Mouse (Mus musculus) heart, postnatal 4 days (tissue): Measurements from ENCODE around the gene Aanat. TPM values are rescaled to one million over a fixed set of nuclear protein-coding genes. Genes with fewer than 3 reads are reported as not detected.
A peak's percentile ranks its signal among the peaks of the same experiment; 100 is the strongest.

ENCODE experiments used
- DNase-seq: peaks from one replicate; pipeline ENCODE4 v3.0.0; 2021
- total RNA-seq, 2 experiments: library from RNA; stranded (reverse); gene quantifications; 2 replicates each; pipeline ENCODE4 v1.2.3; 2021

Aanat gene
- not detected for total RNA-seq

DNA sequence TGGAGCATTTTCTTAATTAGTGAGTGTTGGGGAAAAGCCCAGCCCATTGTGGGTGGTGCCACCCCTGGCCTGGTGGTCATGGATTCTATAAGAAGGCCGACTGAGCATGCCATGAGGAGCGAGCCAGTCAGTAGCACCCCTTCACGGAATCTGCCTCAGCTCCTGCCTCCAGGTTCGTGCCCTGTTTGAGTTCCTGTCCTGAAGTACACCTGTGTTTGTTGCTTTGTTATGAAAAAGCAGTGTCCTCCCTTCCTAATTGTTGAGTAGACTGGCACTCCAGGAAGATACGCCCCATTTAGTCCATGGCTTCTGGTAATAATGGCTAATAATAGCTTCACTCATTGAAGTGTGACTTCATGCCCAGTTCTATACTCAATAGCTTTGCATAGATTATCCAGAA is at the start of gene Aanat:
Gene Aanat, plus strand, starts transcription at position 123 of the 400 bp plus-strand sequence.
- no peak for DNase-seq

DNA sequence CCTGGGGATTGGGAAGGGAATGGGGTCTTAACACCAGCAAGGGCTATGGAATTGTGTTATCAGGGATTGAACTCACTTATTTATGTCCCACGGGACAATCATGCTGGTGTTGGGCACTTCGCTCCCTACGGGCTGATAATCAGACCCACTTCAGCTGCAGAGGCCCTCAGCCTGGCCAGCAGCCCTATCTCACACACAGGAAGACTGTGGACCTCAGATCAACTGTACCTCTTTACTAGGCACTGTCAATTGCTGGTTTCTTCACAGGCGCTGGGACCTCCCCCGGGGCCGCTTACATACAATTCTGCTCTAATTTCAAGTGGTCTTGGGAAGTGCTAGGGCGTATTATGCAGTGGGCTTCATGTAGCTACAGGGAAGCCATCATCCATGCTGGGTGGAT is 49.5 kb upstream of the Aanat start:
- no peak for DNase-seq

DNA sequence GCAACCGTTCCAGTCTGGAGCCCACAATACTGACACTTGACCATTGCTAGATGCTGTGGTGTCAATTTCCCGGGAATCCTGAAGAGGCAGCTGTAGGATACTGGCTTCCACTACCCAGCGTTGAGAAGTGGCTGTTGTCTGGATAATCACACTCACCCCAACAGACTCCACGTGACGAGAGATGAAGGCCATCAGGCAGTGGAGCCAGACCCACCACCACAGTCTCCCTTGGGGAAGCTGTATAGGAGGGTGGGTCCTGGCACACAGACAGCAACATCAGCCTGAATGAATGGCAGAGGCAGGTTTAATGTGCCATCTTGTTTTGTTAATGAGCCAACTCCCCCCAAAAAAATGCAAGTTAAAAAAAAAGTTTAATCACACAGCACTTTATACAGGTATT is 48.8 kb upstream of the Aanat start:
- no peak for DNase-seq

DNA sequence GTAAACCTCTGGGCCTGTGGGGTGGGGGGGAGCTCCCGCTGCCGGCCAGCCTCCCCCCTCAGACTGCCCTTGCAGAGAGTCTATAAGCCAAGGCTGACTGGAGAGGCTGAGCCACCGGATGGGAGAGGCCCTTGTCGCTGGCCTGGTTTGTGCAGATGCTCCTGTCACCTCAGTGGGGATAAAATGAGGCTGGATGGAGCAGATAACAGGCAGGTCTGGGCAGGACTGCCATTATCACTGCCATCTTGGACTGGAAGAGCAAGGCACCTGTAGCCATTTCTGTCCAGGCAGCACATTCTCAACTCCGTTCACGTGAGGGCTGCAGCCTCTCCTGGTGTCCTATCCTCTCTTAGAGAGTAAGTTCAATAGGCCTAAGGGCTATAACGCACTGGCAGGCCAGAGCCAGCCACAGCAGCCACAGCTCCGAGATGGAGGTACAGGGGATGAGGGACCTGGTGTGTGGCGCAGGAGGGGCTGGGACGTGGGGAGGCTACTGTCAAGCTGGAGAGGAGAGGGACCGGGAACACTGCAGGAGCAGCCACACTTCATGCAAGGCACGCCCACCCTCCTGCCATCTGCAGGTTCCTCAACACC is 48.0 kb upstream of the Aanat start:
- no peak for DNase-seq

DNA sequence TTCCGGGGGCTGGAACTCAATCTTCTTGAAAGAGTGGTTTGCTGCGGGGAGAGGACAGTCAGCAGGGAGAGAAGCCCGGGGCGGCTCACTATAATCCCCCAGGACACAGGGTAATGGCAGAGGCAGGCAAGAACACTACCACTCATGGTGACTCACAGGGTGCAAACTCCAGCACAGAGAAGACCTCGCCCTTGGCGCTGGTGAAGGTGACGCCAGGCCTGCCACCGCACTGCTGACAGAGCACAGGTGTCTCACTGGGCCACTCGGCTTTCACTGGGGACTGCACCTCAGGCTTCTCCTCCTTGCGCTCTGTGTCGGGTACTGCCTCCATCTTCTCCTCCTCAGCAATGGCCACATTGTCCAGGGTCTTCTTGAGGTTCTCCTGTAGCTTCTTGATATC is 45.0 kb upstream of the Aanat start:
- DNase-seq, result no peak

DNA sequence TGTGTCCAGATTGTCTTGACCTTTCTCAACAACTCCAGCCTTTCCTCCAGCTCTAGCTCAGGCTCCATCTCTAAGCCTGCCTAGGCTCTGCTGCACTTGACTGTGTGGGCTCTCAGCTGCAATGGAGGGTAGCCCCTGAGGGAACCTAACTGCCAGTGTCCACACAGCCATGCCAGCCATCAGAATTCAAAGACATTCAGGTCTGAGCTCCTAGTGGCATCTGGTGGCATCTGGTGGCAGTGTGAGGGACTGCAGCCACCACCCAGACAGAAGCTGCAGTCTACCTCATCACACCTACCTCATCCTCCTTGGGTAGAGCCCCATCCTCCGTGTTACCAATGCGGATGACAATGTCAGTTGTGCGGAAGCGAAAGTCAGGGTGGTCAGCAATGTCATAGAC is 43.1 kb upstream of the Aanat start:
- DNase-seq, result peak; percentile 62

DNA sequence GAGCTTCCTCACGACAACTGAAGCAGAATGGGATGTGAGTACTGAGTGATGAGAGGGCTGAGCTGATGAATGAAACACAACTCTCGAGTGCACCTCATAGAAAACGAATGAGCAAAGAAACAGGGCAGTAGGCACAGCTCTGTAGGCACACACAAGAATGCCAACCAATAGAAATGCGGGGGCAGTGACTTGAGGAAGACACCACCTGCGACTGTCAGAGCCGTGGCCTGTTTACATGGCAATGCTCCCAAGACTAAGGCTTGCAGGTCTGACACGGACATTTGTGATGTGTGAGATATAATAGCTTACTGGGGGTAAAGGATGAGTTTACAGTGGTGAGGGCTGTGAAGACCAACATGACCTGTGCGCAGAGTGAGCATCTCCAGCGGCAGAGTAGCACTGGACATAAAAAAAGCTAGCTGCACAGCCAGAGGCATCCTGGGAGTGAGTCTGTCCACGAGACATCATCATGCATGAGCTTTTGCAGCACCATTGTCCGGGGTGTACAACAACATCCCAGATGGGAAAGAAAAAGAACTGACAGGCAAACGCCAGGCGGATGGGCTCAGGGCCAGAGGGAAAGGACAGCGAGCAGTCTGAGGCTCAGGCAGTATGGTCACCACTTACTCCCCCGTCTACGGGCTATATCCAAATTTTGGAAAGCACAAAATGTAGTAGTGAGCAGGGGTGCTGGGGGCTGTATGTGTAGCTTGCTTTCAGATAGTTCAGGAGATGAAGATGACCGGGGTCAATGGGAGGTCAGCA is 38.8 kb upstream of the Aanat start:
- DNase-seq, result no peak

DNA sequence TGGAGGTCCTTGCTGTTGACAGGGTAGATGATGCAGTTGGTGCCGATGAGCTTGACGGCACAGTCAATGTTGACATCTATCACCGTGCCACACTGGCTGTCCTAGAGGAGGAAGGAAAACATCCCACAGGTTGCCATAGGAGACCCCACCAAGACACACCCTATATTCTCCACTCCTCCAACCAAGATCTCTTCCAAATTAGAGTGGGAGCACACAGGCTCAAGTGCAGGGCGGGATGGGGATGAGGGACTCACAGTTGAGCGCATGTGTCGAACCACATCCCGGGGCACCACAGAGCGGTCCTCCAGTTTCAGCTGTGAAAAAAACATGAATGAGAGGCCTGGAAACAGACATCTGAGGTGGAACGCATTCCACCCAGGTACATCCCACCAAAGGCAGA is 37.5 kb upstream of the Aanat start:
- no peak for DNase-seq

DNA sequence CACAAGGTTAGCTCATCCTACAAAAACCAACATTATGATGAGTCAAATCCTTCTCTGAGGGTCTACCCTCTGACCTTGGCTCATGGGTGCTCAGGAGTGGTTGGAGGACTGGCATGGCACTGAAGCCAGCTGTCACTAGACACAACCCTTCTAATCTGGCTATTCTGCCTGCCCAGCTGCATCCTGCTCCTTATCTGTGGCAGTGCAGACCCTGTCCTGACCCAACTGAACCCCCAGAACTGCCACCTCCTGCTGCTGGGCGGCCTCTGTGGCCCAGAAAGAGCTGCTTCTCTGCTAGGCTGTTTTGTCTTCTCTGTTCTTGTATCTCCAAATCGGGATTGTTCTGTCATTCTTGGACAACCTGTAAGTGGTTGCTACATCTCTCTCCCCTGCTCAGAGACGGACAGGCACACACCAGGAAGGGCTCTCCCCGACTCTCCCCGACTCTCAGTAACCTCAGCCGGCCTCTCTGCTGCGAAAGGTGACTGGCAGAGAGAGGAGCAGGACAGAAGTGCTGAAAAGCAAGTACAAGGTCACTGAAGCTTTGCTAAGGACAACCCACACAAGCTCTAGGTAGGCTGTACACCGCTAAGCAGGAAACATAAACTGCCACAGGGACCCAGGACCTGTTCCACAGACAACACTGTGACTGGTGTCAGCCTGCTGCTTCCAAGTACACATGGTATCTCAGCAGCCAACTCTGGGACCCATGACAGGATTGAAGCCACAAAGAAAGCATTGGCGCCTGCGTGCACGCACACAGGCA is 36.8 kb upstream of the Aanat start:
- no peak for DNase-seq

DNA sequence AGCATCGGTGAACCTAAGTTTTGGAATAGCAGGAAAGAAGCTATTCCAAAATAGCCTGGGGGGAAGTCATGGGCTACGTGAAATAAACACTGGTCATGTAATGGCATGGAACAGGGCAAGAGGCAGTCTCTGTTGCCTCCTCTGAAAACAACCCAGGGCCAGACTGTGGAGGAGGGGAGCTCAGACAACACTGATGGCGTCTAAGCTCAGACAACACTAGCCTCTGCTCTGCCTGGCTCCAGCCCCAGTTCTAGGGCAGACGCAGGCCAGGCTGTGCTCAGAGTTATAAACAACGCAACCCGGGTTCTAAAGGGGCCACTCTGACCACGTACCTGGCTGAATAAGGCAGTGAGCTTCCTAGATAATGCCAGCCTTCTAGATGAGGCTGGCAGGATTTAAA is 35.5 kb upstream of the Aanat start:
- no peak for DNase-seq

DNA sequence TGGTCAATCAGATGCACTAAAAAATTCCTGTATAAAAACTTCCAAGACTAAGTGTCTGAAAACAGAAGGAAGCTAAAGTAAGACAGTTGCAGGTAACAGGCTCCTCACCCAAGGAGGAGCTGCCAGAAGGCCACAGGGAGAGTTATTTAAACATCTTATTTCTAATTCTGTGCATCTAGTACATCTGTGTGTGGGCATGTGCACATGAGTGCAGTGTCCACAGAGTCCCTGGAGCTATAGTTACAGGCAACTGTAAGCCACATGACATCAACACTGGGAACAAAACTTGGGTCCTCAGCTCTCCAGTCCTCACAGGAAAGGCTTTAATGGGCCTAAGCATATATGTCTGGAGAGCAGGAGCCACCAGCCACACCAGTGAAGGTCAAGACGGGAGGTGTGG is 34.0 kb upstream of the Aanat start:
- DNase-seq, result no peak

DNA sequence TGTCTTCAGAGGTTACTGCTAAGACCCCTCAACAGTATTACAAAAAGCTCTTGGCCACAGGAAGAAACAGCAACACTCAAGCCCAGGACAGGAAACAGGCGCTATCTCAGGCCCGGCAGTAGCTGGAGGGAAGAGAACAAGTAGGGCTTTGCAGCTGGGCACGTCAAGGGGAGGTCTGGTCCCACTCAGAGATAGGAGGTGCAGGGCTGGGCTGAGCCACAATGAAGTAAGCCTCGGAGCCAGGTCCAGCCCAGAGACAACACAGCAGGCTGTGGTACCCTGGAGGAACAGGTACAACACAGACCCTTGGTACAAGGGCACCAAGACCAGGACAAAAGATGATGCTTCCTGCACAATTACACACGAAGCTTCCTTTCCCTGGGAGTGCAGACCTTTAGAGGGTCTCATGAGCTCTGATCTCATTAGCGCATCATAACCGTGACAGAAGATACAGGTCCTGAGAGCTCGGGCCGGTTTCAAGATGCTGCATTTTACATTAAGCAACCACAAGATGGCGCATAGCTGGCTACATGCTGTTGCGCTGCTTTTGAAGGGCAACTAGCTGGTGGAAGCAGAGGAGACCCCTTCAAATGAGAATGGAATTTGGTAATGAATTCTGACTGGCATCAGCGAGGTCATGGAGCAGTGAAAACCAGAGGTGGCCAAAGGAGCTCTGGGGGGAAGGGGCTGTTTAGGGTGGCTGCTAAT is 31.9 kb upstream of the Aanat start:
- DNase-seq, result peak; percentile 51

DNA sequence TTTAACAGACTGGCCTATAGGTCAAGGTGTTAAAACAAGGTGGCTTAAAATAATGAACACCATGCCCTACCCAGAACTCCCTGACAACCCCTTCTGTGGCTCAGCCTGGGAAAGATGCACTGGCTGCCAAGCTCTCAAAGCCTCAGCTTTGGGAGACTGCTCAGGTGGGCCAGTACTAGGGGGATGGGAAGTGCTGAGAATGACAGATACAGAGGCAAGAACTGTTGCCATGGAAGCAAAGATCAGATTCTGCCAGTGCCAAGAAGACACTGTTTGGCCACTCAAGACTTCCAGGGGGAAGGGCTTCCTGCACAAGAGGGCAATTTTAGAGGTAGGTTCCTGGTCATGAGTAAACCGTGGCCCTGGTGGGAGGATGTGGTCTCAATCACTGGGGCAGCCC is 30.7 kb upstream of the Aanat start:
- no peak for DNase-seq

DNA sequence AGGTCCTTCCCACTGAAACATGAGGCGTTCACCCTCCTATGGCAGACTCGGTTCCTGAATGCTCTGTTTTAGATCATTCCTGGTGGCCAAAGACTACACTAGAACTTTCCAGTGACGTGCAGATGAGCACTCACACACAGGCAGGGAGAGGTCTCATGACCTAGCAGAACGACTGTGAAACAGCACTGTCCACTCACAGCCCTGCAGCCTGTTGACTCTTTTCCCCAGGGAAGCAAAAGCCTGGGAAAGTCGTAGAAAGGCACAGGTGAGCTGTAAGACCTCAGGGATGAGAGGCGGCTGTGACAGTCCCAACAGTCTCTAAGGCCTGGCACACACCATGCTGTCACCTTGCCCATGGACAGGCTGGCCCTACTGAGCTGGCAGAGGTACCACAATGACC is 29.9 kb upstream of the Aanat start:
- no peak for DNase-seq

DNA sequence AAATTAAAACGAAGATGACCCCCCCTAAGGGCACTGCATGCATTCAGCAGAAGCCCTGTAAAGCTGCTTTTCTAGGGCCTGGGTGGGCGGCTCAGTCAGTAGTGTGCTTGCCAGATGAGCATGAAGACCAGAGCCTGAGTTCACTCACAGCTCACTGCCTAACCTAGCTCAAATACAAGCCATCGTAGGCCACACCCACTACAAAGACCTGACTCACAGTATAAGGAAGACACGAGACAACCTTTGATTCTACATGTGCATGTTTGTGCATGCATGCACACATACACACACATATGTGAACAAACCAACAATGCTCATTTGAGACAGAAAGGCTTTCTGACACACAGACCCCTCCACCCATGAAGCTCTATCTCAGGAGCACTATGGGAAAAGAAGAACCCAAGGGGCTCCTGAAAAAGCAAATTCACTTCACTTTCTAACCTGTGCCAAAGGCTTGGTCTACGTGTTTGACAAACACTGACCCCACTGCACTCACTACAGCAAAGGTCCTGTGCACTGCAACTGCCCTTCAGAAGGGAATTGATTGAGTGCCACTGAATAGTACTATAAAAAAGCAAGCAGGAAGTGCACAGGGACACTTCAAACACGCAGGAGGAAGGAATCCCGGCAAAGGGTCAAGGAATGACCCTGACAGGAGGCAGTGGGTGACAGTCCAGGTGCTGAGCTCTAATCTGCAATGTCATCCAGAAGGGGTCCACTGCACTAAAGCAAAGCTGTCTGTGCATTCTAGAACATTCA is 20.8 kb upstream of the Aanat start:
- DNase-seq, result no peak

DNA sequence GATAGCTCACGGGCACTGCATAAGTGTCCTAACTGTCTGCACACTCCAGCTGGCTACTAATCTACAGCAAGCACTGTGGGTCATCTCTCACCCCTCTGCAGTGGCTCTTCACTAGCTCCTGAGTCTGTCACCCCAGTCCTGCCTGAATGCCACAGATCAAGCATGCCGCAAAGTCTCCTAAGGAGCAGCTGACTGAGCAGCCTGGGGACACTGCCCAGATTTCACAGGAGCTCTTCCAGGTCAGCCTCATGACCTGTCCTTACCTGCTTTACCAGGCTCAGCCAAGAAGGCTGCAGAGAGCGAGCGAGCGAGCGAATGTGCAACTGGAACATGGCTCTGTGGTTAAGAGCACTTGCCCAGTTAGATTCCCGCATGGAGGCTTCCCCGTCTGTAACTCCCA is 18.7 kb upstream of the Aanat start:
- no peak for DNase-seq

DNA sequence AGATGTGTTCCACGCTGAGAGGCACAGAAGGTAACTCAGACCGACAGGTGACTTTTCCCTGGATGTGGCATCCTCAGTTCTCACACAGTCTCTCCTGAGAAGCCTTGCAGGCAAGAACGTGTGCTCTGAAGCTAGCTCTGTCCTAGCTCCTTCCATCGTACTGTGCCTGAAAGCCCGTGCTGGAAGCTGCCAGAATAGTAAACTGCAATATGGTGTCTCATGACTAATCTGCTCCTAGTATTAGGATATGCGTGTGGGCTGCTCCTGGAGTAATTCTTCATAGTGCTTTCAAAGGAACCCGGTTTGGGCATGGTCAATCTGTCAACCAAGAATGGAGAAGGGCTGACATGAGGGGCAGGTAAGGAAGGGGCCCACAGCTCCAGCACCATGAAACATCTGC is 15.4 kb upstream of the Aanat start:
- no peak for DNase-seq

DNA sequence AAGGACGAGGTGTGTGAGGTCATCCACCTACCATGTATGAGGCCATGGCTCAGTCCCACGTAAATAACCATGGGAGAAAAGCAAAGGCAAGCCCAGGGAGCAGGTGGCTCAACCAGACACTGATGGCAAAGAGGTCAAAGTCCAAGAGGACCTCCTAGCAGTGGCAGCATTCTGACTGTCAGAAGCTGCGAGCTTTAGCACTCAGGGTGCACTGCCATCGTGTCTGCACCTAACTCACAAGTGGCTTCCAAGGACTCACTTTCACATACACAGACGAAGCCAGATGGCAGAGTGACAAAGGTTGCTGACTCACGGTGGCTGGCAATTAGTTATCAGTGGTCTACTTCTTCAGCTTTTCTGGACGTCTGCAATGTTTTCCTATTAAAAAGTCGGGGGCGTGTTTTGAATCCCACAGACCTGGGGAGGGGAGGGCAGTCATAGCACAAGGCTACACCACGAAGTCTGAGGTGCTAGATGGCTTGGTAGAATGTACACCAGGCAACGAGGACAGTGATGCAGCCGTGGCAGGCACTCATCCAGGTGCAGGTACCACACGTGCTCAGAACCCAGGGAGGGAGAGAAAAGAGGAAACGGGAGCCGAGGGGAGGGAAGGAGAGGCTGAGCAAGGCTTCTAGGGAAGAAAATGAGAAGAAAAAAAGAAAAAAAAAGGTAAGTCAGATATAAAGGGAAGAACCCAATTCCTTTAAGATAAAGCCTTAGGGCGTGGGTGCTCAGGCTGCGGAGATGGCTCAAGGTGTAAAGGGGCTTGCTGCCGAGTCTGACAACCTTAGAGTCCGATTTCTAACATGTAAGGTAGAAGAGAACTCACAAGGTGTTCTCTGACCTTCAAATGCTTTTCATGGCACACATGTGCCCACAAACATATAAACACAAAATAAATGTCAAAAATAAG is 14.2 kb upstream of the Aanat start:
- DNase-seq, result peak; percentile 58

DNA sequence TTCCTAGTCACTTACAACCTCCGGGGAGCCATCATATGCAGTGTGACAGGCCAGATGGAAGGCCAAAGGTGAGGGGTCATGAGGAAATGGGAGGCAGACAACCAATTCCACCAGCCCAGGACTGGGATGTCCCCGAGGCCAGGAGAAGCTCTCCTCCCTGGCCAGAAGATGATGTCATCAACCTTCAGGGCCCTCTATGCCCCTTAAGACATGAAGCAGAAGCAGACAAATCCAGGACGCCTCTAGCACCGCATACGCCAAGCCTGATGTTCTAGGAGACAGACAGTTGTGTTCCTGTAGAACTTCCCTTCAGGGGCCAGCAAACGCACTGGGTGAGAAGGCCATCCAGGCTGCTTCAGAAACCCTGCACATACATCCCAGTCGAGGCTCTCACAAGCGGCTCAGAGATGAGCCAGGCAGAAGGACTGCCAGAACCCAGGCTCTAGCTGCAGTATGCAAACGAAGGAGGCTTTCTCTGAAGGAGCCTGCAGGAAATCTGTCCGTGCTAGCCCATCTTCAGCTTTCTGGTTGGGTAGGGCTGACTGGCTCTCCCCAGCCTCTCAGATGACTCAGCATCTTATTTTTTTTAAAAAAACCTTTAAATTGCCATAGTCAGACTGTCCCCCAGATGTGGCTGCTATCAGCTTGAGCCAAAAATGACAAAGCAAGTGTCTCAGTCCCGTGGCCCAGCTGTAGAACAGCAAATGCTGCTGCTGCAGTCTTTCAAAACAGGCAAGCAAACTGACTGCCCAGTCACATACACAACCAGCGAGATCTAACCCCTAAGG is 13.3 kb upstream of the Aanat start:
- no peak for DNase-seq

DNA sequence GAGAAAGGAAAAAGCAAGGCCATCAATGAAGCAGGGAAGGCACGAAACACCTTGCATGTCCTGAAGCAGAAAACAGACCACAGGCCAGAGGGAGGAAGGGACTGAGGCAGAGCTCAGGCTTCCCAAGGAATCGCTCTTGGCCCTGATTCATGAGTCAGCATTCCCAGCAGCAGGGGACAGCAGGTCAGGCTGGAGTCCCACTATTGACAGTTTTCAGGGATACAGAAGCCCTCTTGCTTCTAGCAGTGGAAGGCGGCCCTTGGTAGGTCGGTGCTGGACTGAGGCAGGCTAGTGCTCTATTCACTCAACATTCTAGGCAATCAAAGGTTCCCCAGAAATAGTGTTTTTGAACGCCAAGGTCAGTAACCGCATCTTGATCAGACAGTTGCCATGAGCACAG is 11.7 kb upstream of the Aanat start:
- no peak for DNase-seq
